Mouse (Mus musculus) spleen, postnatal 10 days (tissue): ENCODE measurements around the gene Pik3r1.

Experiments used
- DNase-seq, 2 experiments: peaks; one replicate each; pipeline ENCODE4 v3.0.0; 2021 to 2022; ENCODE audit warnings: low spot score in 2 of 2

The Pik3r1 gene

GRCm38 (mm10) chr13:101711301-101711700 lies 56.7 kb downstream of the Pik3r1 start:
- DNase-seq: no peak

DNA sequence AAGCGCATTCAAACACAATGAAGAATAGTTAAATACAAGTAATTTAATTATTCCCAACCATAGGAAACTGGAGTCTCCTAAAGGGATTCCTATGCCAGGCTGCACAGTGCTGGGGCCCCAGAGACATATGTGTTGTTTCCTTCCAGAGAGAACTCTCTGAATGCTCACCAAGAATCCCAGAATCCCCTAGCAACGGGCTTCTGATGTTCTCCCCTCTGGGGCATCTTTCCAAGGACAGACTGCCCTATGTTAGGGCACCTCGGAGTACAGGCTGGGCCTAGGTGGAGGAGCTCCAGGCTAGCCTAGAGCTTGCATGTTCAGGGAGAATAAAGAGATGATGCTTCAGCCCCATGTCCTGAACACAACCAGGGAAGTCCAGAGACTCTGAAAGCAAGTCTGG lies 58.2 kb downstream of the Pik3r1 start:
- DNase-seq: no peak

GRCm38 (mm10) chr13:101707226-101707625 lies 60.8 kb downstream of the Pik3r1 start:
- no peak for DNase-seq

GRCm38 (mm10) chr13:101706426-101706825 lies 61.6 kb downstream of the Pik3r1 start:
- DNase-seq: no peak

DNA sequence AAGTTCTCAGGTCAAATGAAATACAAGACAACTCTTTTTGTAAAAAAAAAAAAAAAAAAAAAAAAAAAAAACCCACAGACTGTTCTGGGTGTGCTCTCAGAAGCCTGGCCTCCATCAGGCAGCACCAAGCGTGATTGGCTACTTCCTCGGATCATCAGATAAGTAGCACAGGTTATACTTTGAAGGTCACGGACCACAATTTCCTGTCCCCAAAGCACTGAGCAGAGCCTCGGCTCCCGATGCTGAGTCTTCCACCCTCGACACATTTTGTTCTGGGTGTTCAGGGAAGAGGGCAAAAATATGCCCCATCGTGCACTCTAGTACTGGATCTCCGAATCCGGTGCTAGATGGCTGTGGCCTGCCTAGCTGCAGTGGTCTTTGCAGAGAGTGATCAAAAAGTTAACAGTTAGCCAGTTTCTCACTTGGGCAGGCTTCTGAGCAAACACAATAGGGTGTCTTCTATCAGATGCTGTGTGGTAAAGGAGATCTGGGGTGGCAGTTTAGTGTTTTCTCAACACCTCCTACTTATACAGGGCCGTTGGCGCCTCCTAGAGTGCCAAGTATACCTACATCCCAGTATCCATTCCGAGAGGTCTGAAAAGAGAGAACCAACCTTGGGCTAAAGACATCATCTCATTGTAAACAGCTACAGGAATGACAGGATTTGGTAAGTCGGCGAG lies 65.8 kb downstream of the Pik3r1 start:
- peak in 1 of 2 experiments; percentile 21 for DNase-seq

GRCm38 (mm10) chr13:101701632-101702031 lies 66.4 kb downstream of the Pik3r1 start:
- DNase-seq: no peak

- DNase-seq: no peak
Measured at GRCm38 (mm10) chr13:101699742-101700141, 68.3 kb downstream of the Pik3r1 start.

DNA sequence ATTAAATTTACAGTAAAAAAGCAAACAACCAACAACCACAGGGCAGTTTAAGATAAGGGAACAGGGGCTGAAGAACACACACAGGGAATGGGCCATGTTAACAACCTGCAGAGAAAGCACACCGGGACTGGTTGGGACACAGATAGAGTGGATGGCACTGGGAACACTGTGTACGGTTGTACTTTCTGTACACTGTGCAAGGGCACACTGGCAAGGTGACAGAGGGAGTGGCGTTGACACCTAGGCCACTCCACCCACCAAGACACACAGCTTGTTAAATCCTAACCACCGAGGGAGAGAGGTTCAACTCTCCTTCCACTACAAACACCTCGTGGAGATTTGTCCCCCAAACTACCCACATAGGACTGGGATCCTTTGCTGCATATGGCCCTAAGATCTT lies 70.1 kb downstream of the Pik3r1 start:
- no peak for DNase-seq

- no peak for DNase-seq
Measured at GRCm38 (mm10) chr13:101697461-101697860, 70.6 kb downstream of the Pik3r1 start.

DNA sequence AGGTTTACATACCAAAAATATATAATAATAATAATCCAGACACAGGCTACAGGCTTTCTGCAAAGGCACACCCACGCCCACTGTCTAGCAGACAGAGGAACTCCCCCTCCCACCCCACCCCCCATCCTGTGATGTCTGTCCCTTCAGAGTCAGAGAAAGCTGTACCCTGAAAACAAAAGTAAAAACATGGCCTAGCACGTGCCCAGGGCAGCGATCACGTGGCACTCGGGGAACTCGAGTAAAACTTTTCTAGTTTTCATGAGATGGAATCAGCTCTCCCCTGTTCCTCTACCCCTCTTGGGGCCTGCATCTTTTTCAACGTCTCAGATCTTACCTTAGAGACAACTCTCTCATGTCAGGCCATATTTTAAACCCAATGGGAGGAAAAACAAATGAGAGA lies 71.2 kb downstream of the Pik3r1 start:
- DNase-seq: peak in 1 of 2 experiments; percentile 46

DNA sequence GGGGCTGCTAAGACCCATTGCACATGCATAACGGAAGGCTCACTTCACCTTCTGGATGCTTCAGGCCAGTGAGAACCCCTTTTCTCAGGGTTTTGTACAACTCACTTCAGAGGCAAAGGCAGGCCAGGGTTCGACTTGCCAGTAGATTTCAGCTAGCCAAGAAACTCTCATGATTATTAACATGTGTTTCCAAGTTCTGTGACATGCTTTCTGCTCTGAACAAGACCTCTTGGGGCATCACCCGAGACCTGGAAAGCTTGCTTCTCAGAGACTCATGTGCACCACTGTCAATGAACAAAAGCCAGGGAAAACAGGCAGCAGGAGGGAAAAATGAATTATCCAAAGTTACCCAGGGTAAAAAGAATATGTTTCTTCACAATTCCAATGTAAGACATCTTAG lies 71.7 kb downstream of the Pik3r1 start:
- DNase-seq: no peak

- DNase-seq: peak; percentile 92 to 97
Measured at GRCm38 (mm10) chr13:101695876-101696275, 72.1 kb downstream of the Pik3r1 start.

- peak; percentile 76 to 77 for DNase-seq
Measured at GRCm38 (mm10) chr13:101694496-101695251, 73.3 kb downstream of the Pik3r1 start.

- DNase-seq: peak; percentile 81 to 88
Measured at GRCm38 (mm10) chr13:101693967-101694495, 74.0 kb downstream of the Pik3r1 start.

GRCm38 (mm10) chr13:101692866-101693691 lies 74.9 kb downstream of the Pik3r1 start:
- peak; percentile 35 to 39 for DNase-seq

DNA sequence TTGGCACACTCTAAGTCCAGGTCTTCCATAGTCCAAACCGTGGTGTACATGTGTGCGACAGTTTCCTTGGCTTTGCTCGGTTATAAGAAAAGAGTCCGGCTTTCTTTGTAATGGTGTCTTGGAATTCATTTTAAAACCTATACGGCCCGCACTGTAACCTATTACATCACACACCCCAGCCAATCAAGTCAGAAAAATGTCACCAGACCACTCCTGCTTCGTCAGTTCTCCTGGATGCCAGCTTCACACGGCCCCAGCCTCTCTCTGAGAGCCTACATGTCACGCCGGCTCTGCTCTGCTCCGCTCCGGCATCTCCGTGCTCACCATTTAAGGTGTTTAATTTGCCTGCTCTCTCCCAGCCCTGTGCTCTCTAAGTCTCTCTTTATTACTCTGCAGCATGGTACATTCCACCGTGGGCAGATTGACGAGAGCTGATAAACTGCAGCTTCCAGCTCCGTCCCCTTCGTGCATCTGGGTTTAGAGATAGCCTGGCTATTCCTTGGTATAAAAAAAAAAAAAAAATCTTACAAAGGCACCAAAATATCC lies 75.7 kb downstream of the Pik3r1 start:
- peak; percentile 72 to 74 for DNase-seq

GRCm38 (mm10) chr13:101691669-101692068 lies 76.3 kb downstream of the Pik3r1 start:
- no peak for DNase-seq

- DNase-seq: peak; percentile 27 to 36
Measured at GRCm38 (mm10) chr13:101690911-101691655, 76.9 kb downstream of the Pik3r1 start.

GRCm38 (mm10) chr13:101690167-101690566 lies 77.8 kb downstream of the Pik3r1 start:
- no peak for DNase-seq

GRCm38 (mm10) chr13:101686256-101686655 lies 81.8 kb downstream of the Pik3r1 start:
- no peak for DNase-seq

DNA sequence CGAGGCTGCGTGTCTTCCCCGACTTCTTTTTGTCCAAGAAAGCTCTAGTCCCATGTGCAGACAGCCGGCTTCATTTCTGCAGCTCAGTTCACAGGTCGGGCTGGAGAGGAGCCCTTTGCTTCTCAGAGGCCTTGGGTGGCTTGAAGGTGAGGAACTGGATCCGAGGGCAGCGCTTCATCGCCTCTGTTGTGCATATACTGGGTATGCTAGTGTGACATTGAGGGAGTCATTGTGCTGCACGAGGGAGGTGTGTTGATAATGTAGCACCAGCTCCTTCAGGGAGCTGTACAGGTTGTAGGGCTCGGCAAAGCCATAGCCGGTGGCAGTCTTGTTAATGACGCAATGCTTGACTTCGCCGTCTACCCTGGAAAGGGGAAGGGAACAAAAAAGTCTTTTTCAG lies 83.3 kb downstream of the Pik3r1 start:
- DNase-seq: no peak
